Mouse (Mus musculus) kidney, adult 9 months (tissue): ENCODE results near the gene Sp2.

Experiments used
- DNase-seq: peaks from one replicate; pipeline ENCODE4 v3.0.0; 2022

The Sp2 gene

GRCm38 (mm10) chr11:96937549-96938425 is 45.0 kb downstream of the Sp2 start:
- peak; percentile 94 for DNase-seq

DNA sequence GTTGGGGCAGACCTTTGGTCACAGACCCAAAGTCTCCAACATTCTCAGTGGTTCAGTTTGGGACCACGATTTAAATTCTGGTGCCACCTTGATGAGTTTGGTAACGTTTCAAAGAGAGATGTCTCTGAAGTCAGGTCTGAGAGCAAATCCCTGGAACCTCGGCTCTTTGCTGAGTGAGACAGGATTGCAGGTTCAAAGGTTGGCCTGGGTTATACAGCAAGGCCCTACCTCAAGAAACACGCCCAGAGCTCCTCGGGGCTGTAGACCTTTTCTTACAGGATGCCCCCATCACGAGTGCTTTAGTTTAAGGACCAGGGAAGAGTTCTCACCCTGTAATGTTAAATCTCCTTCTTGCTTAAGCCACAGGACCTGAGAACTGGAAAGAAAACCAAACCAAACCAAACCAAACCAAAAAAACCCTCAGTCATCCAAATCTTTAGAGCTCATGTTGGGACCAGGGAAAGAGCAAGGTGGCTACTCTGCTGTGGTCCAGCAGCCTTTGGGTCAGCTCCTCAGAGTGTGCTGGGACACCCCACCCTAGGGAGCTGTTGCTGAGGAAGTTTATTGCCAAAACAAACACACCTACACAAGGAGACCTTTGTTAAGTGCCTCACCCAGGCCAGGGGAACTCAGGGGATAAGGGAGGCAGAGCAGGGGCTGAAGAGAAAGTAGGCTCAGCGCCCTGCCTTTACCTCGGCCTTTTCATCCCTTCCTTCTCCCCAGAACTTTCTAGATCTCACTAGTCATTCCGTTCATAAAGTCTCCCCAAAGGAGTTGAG is 46.7 kb downstream of the Sp2 start:
- peak; percentile 54 for DNase-seq

DNA sequence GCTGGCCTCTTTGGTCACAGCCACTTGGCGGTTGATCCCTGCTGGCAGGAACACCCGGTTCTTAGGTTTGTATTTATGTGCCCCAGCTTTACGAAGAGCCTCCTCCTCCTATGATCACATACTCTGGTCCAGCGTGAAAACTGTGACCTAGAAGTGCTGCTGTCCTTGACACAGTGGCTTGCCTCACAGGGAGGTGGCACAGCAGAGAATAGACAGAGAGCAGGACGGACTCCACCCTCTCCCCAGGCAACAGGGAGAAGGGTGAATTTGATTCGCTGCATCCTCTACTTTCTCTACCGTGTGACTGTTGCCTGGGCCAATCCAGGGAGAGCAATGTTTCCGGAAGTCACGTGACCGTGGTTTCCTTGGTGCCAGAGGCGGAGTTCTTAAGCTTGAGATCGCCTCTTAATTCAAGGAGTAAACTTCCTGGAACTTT is 47.8 kb downstream of the Sp2 start:
- DNase-seq: peak; percentile 99

- peak; percentile 66 for DNase-seq
These were observed 49.0 kb downstream of the Sp2 start for GRCm38 (mm10) chr11:96933562-96934276.

DNA sequence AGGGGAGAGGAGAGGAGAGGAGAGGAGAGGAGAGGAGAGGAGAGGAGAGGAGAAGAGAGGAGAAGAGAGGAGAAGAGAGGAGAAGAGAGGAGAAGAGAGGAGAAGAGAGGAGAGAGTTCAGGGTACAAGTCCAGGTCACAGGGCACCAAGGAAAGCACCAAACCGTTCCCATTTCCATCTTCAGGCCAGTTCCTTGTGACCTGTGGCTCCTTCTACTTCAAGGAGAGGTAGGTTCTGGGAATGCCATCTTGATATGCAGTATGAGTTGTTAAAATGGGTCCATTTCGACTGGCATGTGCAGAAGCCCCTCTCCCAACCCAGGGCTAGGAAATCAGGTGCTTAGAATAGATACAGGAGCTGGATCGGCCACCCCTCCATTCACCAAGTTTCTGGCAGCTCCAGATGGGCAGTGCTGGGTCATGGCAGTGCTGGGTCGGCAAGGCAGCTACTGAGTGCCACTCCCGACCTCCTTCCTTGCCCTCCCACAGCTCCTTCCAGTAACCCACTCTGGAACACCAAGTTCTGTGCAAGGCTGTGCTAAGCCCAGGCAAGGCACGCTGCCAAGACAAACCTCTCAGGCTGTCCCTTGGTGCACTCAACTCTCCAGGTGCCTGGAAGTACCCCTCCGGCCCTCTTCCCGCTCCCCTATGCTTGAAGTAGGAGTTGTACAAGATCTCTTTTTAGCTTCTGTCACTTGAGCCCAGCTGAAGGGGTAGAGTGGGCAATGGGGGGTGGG is 51.3 kb downstream of the Sp2 start:
- DNase-seq: peak; percentile 87

- peak; percentile 88 for DNase-seq
These were observed 52.9 kb downstream of the Sp2 start for GRCm38 (mm10) chr11:96929766-96930331.

GRCm38 (mm10) chr11:96929096-96929765 is 53.5 kb downstream of the Sp2 start:
- peak; percentile 92 for DNase-seq

DNA sequence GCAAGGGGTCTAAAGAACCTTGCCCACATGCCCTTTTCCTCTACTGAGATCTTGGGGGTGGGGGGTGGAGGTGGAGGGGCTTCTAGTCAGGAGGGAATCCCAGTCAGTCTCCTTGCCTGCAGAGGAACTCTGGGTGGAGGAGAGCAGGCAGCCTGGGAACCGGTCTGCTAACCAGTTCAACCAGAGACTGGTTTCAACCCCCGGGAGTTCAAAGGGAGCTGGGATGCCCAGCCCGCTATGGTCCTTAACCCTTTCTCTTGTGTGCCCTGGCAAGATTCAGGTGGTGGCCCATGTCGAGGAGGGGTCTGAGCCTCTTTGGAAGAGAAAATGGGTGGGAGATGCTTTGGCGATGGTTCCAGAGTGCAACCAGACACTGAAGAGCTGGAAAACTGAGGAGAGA is 54.1 kb downstream of the Sp2 start:
- DNase-seq: no peak

DNA sequence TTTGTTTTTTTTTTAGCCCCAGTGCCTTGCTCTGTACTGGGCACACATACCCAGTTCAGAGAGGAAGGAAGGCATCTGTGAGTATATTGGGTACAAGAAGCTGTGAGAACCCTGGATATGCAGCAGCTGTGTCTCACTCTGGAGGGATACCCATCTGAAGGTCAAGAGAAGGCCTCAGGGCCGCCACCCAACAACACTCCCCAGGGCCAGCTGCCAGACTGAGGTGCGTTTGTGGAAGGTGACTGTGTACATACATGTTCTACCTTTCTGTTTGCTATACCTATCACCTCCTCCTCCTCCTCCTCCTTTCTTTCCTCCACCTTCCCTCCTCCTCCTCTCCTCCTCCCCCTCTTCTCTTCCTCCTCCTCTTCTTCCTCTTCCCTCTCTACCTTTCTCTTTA is 54.7 kb downstream of the Sp2 start, which contains the start of gene Prr15l:
Gene Prr15l (plus strand): TSS at position 17 of the 400 bp plus-strand sequence.
- DNase-seq: no peak

GRCm38 (mm10) chr11:96926587-96926986 is 56.2 kb downstream of the Sp2 start:
- DNase-seq: no peak

- peak; percentile 69 for DNase-seq
These were observed 57.1 kb downstream of the Sp2 start for GRCm38 (mm10) chr11:96925469-96926148.

- DNase-seq: no peak
These were observed 57.9 kb downstream of the Sp2 start for GRCm38 (mm10) chr11:96924861-96925260.

DNA sequence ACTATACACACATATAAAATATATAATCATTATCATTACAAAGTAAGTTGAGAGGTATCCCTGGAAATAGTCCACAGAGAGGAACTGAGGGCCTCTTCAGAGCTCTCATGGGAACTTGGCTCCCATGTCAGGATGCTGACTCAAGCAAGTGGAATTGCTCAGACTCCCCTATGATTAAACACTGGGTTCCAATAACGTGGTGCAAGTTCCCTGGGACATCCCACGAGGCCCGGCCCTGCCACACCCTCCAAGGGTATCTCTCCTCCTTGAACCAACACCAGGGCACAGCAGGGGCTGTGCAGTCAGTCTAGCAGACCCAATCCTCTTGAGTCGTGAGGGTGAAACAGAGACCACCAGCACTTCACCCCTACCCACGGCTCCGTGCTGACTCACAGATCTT is 63.8 kb downstream of the Sp2 start:
- no peak for DNase-seq

DNA sequence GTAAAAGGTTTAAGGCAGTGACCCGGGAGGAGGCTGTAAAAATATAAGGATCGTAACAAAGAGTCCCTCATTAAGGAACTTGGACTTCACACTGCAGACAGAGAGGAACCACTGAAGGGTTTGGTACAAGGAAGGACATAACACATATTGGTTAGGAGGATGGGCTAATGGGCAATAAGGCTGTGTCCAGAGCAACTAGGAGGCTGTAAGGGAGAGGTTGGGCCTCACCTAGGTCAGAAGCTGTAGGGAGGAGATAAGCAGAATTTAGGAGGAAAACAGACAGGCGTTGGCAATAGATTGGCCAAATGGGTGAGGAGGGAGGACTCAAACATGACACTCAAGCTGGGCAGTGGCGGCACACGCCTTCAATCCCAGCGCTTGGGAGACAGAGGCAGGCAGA is 65.3 kb downstream of the Sp2 start:
- DNase-seq: no peak

GRCm38 (mm10) chr11:96916885-96917396 is 65.8 kb downstream of the Sp2 start:
- DNase-seq: no peak

DNA sequence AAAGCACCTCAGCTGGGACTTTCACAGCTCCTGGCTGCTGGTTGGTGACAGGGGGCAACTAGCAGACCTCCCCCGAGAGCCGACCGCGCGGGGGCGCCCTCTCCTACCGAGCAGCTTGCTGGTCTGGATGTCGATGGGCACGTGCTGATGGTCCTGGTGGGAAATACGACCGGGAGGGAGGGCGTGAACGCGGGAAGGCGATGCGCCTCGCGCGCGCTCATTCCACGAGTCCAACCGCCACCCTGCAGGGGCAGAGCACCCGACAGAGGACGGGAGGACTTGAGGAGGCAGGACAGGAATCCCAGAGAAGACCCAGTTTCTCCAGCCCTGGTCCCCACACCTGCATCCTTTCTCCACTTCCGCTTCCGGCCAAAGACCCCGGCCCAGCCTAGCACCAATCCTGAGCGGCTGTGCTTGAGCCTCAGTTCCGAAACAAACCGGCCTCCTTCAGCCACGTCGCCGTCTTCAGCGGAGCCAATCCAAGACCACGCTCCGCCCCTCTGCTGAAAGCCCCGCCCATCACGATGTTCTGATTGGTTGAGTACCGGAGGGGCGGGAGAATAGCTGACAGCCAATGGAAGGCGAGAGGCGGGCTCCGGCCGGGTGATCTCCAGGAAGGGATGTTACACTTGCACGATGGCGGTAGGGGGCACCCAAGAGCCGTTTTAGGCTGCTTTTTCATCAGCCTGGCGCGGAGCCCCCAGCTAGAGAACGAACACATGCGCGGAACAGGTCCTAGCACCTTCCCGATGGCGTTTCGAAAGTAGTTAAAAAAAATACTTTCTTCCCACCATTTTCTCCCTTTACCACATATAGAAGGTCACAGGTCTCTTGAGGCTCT is 66.5 kb downstream of the Sp2 start, which contains the start of gene Cdk5rap3:
Gene Cdk5rap3 (minus strand): TSS at position 453 of the 841 bp plus-strand sequence.
- DNase-seq: peak; percentile 100

- DNase-seq: no peak
These were observed 70.1 kb downstream of the Sp2 start for GRCm38 (mm10) chr11:96912682-96913081.

GRCm38 (mm10) chr11:96910003-96910402 is 72.8 kb downstream of the Sp2 start:
- DNase-seq: peak; percentile 84

DNA sequence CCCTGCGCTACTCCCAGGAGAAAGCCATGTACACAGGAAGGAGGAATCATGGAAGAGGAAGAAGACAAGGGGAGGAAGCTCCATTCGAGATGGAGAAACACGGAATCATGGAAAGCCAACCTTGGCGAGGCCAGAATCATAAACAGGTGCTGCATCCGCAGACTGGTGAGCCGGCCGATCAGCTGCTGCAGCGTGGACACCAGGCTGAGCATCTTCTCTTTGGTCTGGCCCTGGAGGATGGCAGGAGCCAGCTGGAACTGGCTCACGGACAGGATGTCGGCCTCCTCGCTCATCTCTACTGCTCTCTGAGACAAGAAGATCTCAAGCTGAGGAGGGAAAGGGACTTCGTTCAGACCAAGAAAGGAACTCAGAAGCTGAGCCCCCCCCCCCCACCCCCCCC is 74.2 kb downstream of the Sp2 start:
- DNase-seq: no peak
